Mouse (Mus musculus) MEL-GATA-1-ER (cell line): ENCODE measurements around the gene Mthfd1l.
A peak's percentile ranks its signal among the peaks of the same experiment; 100 is the strongest.

Experiments used
- DNase-seq: peaks from one replicate; pipeline ENCODE4 v3.0.0-alpha.2; 2012; ENCODE audit warnings: low read depth; ENCODE audit errors: extremely low read depth

Mthfd1l gene

DNA sequence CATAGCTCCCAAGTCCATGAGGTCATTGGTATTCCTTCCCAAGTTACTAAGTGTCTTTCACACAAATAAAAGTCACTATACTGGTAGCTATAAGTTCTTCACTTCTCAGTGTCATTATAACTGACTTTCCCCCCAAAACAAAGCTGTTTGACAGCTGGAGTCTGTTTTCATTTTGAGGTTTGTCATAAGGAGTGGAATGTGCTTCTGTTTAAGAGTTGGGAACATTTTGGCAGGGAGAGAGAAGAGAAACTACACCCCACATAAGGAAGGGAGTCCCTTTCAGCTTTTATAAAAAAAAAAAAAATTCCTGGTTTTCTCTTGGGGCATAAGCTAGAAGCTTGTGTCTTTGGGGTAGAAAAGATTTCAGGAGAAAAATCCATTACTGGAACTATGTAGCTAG, 143.7 kb downstream of the Mthfd1l start:
- DNase-seq: no peak

GRCm38 (mm10) chr10:4117091-4117490, 144.2 kb downstream of the Mthfd1l start:
- no peak for DNase-seq

- DNase-seq: no peak
Observed at GRCm38 (mm10) chr10:4119287-4119686, 146.4 kb downstream of the Mthfd1l start.

- DNase-seq: no peak
Observed at GRCm38 (mm10) chr10:4120708-4121107, 147.8 kb downstream of the Mthfd1l start.

DNA sequence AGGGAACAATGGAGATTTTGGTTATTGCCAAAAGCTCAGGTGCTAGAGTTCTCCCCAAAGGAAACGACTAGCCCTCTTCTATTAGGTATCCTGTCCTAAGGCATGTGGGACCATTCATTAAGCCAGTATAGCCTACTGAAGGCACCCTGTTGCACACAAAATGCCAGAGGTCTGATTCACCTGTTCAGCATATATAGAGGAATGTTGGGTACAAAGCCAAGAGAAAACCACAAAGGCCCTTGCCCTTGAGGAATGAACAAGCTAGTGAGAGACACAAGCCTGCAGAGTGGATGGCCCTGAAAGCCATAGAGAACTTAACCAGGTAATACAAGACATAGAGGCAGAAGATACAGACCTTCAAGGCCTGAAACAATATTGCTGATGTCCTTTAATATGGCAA, 148.3 kb downstream of the Mthfd1l start:
- DNase-seq: no peak

- DNase-seq: peak; percentile 11
Observed at GRCm38 (mm10) chr10:4123280-4123945, 150.5 kb downstream of the Mthfd1l start.

GRCm38 (mm10) chr10:4124148-4124547, 151.2 kb downstream of the Mthfd1l start:
- no peak for DNase-seq

GRCm38 (mm10) chr10:4125232-4125631, 152.3 kb downstream of the Mthfd1l start:
- no peak for DNase-seq

DNA sequence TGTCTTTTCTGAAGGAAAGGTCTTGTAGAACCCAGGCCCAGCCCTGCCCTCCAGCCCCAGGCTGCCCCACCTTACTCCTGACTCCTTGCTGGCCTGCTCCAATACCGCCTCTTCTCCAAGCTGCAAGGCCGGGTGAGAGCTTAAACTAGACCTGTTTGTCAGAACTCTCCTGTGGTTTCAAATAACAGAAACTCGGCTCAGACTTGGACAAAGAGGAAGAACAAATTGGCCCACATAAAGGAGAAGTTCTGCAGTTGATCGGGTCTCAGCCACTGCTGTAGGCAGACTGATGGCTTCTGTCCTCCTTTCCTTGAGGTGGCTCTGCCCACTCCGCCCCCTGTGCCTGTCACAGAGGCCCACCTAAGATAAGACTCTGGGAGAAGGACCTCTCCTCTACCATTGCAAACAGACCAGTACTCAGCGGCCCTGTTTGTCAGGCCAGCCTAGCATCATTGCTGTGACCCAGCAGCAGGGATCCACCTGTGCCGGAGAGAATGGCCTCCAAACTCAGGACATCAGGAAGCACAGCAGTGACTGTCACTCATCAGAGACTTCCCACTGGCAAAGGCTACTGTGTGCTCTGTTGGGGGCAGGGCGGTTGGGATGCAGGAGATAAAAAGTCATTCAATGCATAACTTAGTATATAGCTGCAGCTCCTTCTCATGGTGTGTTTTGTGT, 153.6 kb downstream of the Mthfd1l start:
- peak; percentile 82 for DNase-seq

- DNase-seq: no peak
Observed at GRCm38 (mm10) chr10:4128411-4128810, 155.5 kb downstream of the Mthfd1l start.

GRCm38 (mm10) chr10:4128915-4129314, 156.0 kb downstream of the Mthfd1l start:
- DNase-seq: no peak

DNA sequence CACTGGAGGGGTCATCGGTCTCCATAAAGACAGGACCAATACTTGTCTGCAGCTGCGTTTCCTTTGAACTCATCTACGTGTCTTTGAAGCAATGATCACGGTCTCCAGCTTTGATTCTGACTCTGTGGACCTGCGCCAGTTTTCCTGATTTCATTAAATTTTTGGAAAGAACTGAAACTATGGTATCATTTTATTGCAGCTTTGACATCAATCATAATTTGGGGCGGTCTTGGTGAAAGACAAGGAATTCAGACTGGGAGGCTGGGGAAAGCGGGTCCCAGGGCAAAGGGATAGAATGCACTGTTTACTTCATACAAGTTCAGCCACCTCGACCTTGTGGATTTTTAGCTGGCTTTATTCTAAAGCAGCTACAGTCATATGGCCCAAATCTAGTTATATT, 156.5 kb downstream of the Mthfd1l start:
- DNase-seq: no peak

DNA sequence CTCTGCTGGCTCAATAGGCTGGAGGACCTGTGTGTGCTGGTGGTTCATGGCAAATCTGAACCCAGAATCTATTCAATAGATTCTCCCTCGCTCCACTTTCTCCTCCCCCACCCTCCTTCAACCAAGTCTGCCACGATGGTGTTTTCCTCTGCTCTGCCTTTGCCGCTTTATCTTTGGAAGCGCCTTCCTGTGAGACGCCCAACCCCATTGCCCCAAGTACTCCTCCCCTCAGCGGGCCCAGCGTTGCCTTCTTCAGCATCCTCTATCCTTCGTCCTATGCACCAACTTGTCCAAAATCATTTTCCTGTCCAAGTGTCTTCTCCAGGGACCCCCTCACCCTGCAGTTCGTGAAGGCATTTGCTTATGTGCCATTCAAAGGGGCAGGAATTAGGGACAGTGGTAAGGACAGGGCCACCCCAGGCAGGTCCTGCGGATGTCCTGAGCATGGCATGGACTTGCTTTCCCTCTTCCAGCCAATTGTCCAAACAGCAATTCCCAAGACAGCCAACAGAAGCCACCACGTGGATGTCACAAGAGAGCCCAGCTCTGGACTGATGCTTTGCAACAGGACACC, 157.2 kb downstream of the Mthfd1l start:
- no peak for DNase-seq

DNA sequence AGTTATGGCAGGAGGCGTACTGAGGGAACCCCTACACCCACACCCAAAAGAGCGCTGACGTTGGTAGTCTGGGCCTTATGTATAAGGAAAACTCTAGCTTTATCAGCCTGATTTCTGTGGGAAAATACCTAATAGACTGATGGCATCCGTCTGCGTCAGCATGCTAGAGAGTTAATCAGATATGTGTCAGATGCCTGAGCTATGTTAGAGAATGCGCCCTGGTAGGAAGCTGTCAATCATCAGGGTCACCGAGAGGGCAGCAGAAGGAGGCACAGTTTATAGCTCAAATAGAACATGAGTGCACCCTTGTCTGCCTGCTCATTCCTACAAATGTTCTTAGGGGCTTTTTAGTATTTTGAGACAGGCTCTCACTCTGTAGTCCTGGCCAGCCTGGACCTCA, 159.8 kb downstream of the Mthfd1l start:
- no peak for DNase-seq

DNA sequence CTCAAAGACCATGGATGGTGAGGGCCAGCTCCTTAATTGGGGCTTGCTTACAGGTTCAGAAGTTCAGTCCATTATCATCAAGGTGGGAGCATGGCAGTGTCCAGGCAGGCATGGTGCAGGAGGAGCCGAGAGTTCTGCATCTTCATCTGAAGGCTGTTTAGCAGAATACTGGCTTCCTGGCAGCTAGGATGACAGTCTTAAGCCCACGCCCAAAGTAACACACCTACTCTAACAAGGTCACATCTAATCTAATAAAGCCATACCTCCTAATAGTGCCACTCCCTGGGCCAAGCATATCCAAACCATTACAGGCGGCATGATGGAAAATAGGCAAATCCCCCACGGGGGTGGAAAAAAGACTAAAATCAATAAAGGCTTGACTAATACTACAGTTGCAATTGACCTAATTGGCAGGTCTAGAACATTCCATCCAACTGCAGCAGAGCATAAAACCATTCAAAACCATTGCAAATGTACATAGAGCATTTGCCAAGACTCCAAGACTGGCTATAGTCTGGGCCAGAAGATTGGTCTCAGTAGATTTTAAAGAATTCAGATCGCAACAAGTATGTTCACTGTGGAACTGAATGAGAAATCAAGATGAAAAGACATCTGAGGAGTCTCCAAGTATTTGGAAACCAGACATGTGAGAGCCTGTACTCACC, 162.3 kb downstream of the Mthfd1l start:
- no peak for DNase-seq

DNA sequence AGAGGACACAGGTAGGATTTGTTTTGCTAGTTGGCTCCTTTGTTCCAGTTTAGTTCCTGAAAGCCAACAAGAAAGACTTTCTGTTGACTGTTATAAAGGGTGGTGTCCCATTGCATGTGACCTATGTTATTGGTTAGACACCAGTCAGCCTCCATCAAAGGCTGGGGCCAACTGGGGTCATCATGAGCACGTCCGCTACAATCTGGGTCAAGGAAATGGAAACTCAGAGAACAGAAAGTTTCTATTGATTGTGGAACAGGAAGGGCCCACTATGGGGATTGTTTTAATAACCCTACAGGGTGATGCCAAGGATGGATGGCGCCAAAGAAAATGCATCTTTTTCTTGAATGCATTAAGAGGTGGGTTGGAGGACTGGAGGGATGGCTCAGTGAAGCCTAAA, 166.6 kb downstream of the Mthfd1l start:
- no peak for DNase-seq

DNA sequence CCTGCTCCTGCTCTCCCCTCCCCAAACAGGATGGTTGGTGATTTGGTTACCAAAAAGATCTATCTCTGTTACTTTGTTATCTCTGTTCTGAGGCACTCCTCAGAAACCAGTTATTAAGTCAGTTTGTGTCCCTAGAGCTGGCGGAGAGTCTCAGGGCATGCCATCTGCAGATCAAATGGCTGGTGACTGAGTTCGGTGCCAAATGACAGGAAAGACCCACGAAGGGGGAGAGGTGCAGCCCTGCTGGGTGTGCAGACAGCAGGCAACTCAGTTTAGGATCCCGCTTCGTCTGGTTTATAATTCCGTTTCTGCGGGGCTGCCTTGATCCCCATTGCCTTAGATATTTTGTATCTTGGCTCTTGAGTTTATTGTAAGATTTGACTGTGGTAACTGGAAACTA, 168.8 kb downstream of the Mthfd1l start:
- DNase-seq: no peak

- DNase-seq: no peak
Observed at GRCm38 (mm10) chr10:4142816-4143215, 169.9 kb downstream of the Mthfd1l start.

DNA sequence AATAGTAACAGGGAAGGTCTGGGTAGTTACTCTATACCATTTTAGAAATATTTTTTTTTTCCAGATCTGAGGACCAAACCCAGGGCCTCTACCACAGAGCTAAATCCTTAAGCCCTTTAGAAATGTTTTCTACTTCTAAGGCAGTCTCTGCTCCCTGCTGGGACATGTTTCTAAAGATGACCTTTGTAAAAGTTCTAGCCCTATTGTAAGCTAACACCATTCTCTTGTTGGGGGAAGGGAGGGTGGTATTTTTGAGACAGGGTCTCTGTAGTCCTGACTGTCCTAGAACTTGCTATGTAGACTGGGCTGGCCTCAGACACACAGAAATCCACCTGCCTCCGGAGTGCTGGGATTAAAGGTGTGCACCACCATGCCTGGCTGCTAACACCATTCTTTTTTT, 170.5 kb downstream of the Mthfd1l start:
- no peak for DNase-seq

GRCm38 (mm10) chr10:4145080-4145807, 172.3 kb downstream of the Mthfd1l start:
- DNase-seq: no peak

- DNase-seq: no peak
Observed at GRCm38 (mm10) chr10:4146947-4147346, 174.0 kb downstream of the Mthfd1l start.

DNA sequence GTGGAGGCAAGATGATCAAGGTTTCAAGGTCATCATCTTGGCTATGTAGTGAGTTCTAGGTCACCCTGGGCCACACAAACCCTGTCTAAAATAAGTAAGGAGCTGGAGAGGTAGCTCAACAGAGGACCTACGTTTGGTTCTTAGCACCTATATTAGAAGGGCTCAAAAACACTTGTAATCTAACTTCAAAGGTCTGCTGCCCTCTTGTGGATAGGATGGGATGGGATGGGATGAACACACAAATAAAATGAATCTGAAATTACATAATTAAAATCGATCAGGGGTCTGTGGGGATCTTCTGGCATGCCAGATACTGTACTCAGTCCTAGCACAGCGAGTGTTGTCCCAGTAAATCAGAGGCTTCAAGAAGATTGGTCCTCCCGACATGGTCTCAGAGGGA, 178.2 kb downstream of the Mthfd1l start:
- no peak for DNase-seq
